Mouse (Mus musculus): ENCODE data around the gene Slc13a2. TPM values are rescaled to one million over a fixed set of nuclear protein-coding genes. Genes with fewer than 3 reads are reported as not detected.

Slc13a2 gene
- 6.7 TPM for polyA plus RNA-seq (2014; fragmentation: Illumina TruSeq; extraction: RNeasy Lipid Tissue Mini Kit (QIAGEN cat#74804); ENCODE audit: low replicate concordance)

GRCm38 (mm10) chr11:78422055-78422819 lies at the start of gene Slc13a2:
Gene Slc13a2, minus strand, starts transcription at chr11:78422217.

GRCm38 (mm10) chr11:78465568-78466180 lies 43.7 kb upstream of the Slc13a2 start, which contains the start of gene Slc46a1:
Gene Slc46a1, plus strand, starts transcription at chr11:78465697.

GRCm38 (mm10) chr11:78386508-78387043 lies 35.4 kb downstream of the Slc13a2 start, which contains the start of gene Foxn1:
Gene Foxn1, minus strand, starts transcription at chr11:78386558.

Other genes with a start within 250 kb of the Slc13a2 start
- 0.97 TPM for gene Nek8, start 245.5 kb downstream of the Slc13a2 start, polyA plus RNA-seq (2014; fragmentation: Illumina TruSeq; extraction: RNeasy Lipid Tissue Mini Kit (QIAGEN cat#74804); ENCODE audit: low replicate concordance)
- gene Tlcd1, start 245.5 kb downstream of the Slc13a2 start, polyA plus RNA-seq (2014; fragmentation: Illumina TruSeq; extraction: RNeasy Lipid Tissue Mini Kit (QIAGEN cat#74804); ENCODE audit: low replicate concordance): 5.6 TPM
- gene Rpl23a, start 238.6 kb downstream of the Slc13a2 start, polyA plus RNA-seq (2014; fragmentation: Illumina TruSeq; extraction: RNeasy Lipid Tissue Mini Kit (QIAGEN cat#74804); ENCODE audit: low replicate concordance): 432 TPM
- gene Rab34, start 233.8 kb downstream of the Slc13a2 start, polyA plus RNA-seq (2014; fragmentation: Illumina TruSeq; extraction: RNeasy Lipid Tissue Mini Kit (QIAGEN cat#74804); ENCODE audit: low replicate concordance): 0.93 TPM
- 0.89 TPM for gene Proca1, start 228.8 kb downstream of the Slc13a2 start, polyA plus RNA-seq (2014; fragmentation: Illumina TruSeq; extraction: RNeasy Lipid Tissue Mini Kit (QIAGEN cat#74804); ENCODE audit: low replicate concordance)
- 15.0 TPM for gene Sdf2, start 176.5 kb downstream of the Slc13a2 start, polyA plus RNA-seq (2014; fragmentation: Illumina TruSeq; extraction: RNeasy Lipid Tissue Mini Kit (QIAGEN cat#74804); ENCODE audit: low replicate concordance)
- 7.2 TPM for gene Supt6, start 176.2 kb downstream of the Slc13a2 start, polyA plus RNA-seq (2014; fragmentation: Illumina TruSeq; extraction: RNeasy Lipid Tissue Mini Kit (QIAGEN cat#74804); ENCODE audit: low replicate concordance)
- 55.5 TPM for gene 2610507B11Rik, start 160.5 kb downstream of the Slc13a2 start, polyA plus RNA-seq (2014; fragmentation: Illumina TruSeq; extraction: RNeasy Lipid Tissue Mini Kit (QIAGEN cat#74804); ENCODE audit: low replicate concordance)
- 1.5 TPM for gene BC030499, start 131.4 kb downstream of the Slc13a2 start, polyA plus RNA-seq (2014; fragmentation: Illumina TruSeq; extraction: RNeasy Lipid Tissue Mini Kit (QIAGEN cat#74804); ENCODE audit: low replicate concordance)
- 8.9 TPM for gene Spag5, start 120.7 kb downstream of the Slc13a2 start, polyA plus RNA-seq (2014; fragmentation: Illumina TruSeq; extraction: RNeasy Lipid Tissue Mini Kit (QIAGEN cat#74804); ENCODE audit: low replicate concordance)
- 3.8 TPM for gene Aldoc, start 99.2 kb downstream of the Slc13a2 start, polyA plus RNA-seq (2014; fragmentation: Illumina TruSeq; extraction: RNeasy Lipid Tissue Mini Kit (QIAGEN cat#74804); ENCODE audit: low replicate concordance)
- gene Pigs, start 93.8 kb downstream of the Slc13a2 start, polyA plus RNA-seq (2014; fragmentation: Illumina TruSeq; extraction: RNeasy Lipid Tissue Mini Kit (QIAGEN cat#74804); ENCODE audit: low replicate concordance): 1.9 TPM
- gene Unc119, start 78.7 kb downstream of the Slc13a2 start, polyA plus RNA-seq (2014; fragmentation: Illumina TruSeq; extraction: RNeasy Lipid Tissue Mini Kit (QIAGEN cat#74804); ENCODE audit: low replicate concordance): not detected
- not detected for gene Foxn1, start 35.7 kb downstream of the Slc13a2 start, polyA plus RNA-seq (2014; fragmentation: Illumina TruSeq; extraction: RNeasy Lipid Tissue Mini Kit (QIAGEN cat#74804); ENCODE audit: low replicate concordance)
- 8.8 TPM for gene Slc46a1, start 43.5 kb upstream of the Slc13a2 start, polyA plus RNA-seq (2014; fragmentation: Illumina TruSeq; extraction: RNeasy Lipid Tissue Mini Kit (QIAGEN cat#74804); ENCODE audit: low replicate concordance)
- not detected for gene Sarm1, start 75.5 kb upstream of the Slc13a2 start, polyA plus RNA-seq (2014; fragmentation: Illumina TruSeq; extraction: RNeasy Lipid Tissue Mini Kit (QIAGEN cat#74804); ENCODE audit: low replicate concordance)
- gene Vtn, start 76.9 kb upstream of the Slc13a2 start, polyA plus RNA-seq (2014; fragmentation: Illumina TruSeq; extraction: RNeasy Lipid Tissue Mini Kit (QIAGEN cat#74804); ENCODE audit: low replicate concordance): not detected
- gene Sebox, start 81.2 kb upstream of the Slc13a2 start, polyA plus RNA-seq (2014; fragmentation: Illumina TruSeq; extraction: RNeasy Lipid Tissue Mini Kit (QIAGEN cat#74804); ENCODE audit: low replicate concordance): not detected
- 15.1 TPM for gene Tmem199, start 90.0 kb upstream of the Slc13a2 start, polyA plus RNA-seq (2014; fragmentation: Illumina TruSeq; extraction: RNeasy Lipid Tissue Mini Kit (QIAGEN cat#74804); ENCODE audit: low replicate concordance)
- gene Poldip2, start 90.0 kb upstream of the Slc13a2 start, polyA plus RNA-seq (2014; fragmentation: Illumina TruSeq; extraction: RNeasy Lipid Tissue Mini Kit (QIAGEN cat#74804); ENCODE audit: low replicate concordance): 6.3 TPM
- 53.0 TPM for gene Tnfaip1, start 114.1 kb upstream of the Slc13a2 start, polyA plus RNA-seq (2014; fragmentation: Illumina TruSeq; extraction: RNeasy Lipid Tissue Mini Kit (QIAGEN cat#74804); ENCODE audit: low replicate concordance)
- 97.4 TPM for gene Ift20, start 114.1 kb upstream of the Slc13a2 start, polyA plus RNA-seq (2014; fragmentation: Illumina TruSeq; extraction: RNeasy Lipid Tissue Mini Kit (QIAGEN cat#74804); ENCODE audit: low replicate concordance)
- 24.5 TPM for gene Tmem97, start 128.6 kb upstream of the Slc13a2 start, polyA plus RNA-seq (2014; fragmentation: Illumina TruSeq; extraction: RNeasy Lipid Tissue Mini Kit (QIAGEN cat#74804); ENCODE audit: low replicate concordance)